Mouse (Mus musculus) small intestine, adult 2 months (tissue): ENCODE measurements around the gene Isx.

Source experiments
- CTCF ChIP-seq: fragments of 200-500 bp; IDR thresholded peaks from 2 replicates; pipeline ENCODE4 v1.5.1; 2012; ENCODE audit warnings: low read depth, mild to moderate bottlenecking, control low read depth, inconsistent platforms, low read length, moderate library complexity, mixed read lengths; ENCODE audit not compliant: insufficient replicate concordance, insufficient read length; ENCODE audit errors: extremely low read depth
- POLR2A ChIP-seq: fragments of 200-500 bp; IDR thresholded peaks from 2 replicates; pipeline ENCODE4 v1.6.1; 2012; ENCODE audit warnings: low read depth, mild to moderate bottlenecking, control low read depth, inconsistent platforms, low read length, moderate library complexity

- TF ChIP-seq POLR2A (no peak), CTCF (no peak)
These were observed 63.7 kb downstream of the Isx start for GRCm38 (mm10) chr8:74936656-74937055.
